Comparison of ENCODE assay signal across 14 mouse cellular contexts in genomic region chr8:44996493-44996892, GRCm38 (mm10).
A peak's percentile ranks its signal among the peaks of the same experiment; 100 is the strongest.
DNase-seq lines count a peak whose midpoint lies in the region; ATAC-seq and TF ChIP-seq lines count a peak whose summit lies in the region.
"Had no signal": no experiment of that assay in that cellular context is flagged by ENCODE, and none has a peak within 500 bp of the region (broad histone marks: within the 10 kb centered on the region; RNA-seq: fewer than 3 reads in every experiment).

No protein-coding gene starts in this region.

- H3K4me1 ChIP-seq in heart, embryonic 16.5 days (ENCODE audit: control insufficient read depth, insufficient read depth, low read length), result peaks cover 59% of the 10 kb centered on the region
- H3K4me1 ChIP-seq in lung, embryonic 16.5 days (replicated peaks; ENCODE audit: control insufficient read depth, insufficient read depth, low read length), result peaks cover 32% of the 10 kb centered on the region
- H3K4me1 ChIP-seq in embryonic fibroblast, embryonic 13.5 days (ENCODE audit: control insufficient read depth, insufficient read depth, low read length), result peaks cover 25% of the 10 kb centered on the region
- peaks cover 58% of the 10 kb centered on the region for H3K4me1 ChIP-seq in stomach, embryonic 16.5 days (ENCODE audit: control insufficient read depth, insufficient read depth, low read length)

- H3K4me2 ChIP-seq in heart, embryonic 16.5 days (ENCODE audit: low read depth, low read length), result no peak overlapping the region
- H3K4me2 ChIP-seq in lung, embryonic 16.5 days (ENCODE audit: low read depth, low read length), result no peak overlapping the region
- H3K4me2 ChIP-seq in stomach, embryonic 16.5 days (ENCODE audit: low read depth, low read length), result no peak overlapping the region
- H3K4me2 ChIP-seq: hindbrain, embryonic 15.5 days; midbrain, embryonic 15.5 days; neural tube, embryonic 15.5 days had no signal

- no peak for TF ChIP-seq CTCF in embryonic fibroblast, embryonic 13.5 days (IDR thresholded peaks at IDR 0.05; ENCODE audit: borderline replicate concordance, insufficient read depth, low read length)

- no peak for ATAC-seq in heart, embryonic 16.5 days (replicated peaks; ENCODE audit: extremely low read depth, insufficient read depth, low FRiP score)
- peak; percentile 29; the same call in 1 of the 2 replicates for ATAC-seq in lung, embryonic 16.5 days (ENCODE audit: low read depth)
- no peak for ATAC-seq in stomach, embryonic 16.5 days (ENCODE audit: insufficient read depth, low FRiP score)
- ATAC-seq: midbrain, embryonic 15.5 days had no signal

- H3K36me3 ChIP-seq in heart, embryonic 16.5 days (ENCODE audit: control insufficient read depth, insufficient read depth), result peaks cover 2% of the 10 kb centered on the region; the same call in 1 of the 2 replicates
- no peaks in the 10 kb centered on the region for H3K36me3 ChIP-seq in lung, embryonic 16.5 days (ENCODE audit: control insufficient read depth, insufficient read depth, low read length)
- H3K36me3 ChIP-seq in stomach, embryonic 16.5 days (ENCODE audit: control insufficient read depth, insufficient read depth, low read length), result no peaks in the 10 kb centered on the region
- H3K36me3 ChIP-seq: hindbrain, embryonic 15.5 days; midbrain, embryonic 15.5 days; neural tube, embryonic 15.5 days had no signal

- H3K27me3 ChIP-seq in heart, embryonic 16.5 days (ENCODE audit: control insufficient read depth, insufficient read depth, low read length), result no peaks in the 10 kb centered on the region; the same call in 1 of the 2 replicates
- no peaks in the 10 kb centered on the region for H3K27me3 ChIP-seq in lung, embryonic 16.5 days (ENCODE audit: control insufficient read depth, insufficient read depth, low read depth, low read length)
- H3K27me3 ChIP-seq in stomach, embryonic 16.5 days (ENCODE audit: control insufficient read depth, insufficient read depth, low read length), result no peaks in the 10 kb centered on the region
- H3K27me3 ChIP-seq: hindbrain, embryonic 15.5 days; midbrain, embryonic 15.5 days; neural tube, embryonic 15.5 days had no signal

- 0 out of 2 replicates have a peak overlapping the region, but pooled peaks have one; percentile 19 for H3K27ac ChIP-seq in heart, embryonic 16.5 days (ENCODE audit: low read length)
- H3K27ac ChIP-seq in lung, embryonic 16.5 days (ENCODE audit: low read length), result no peak overlapping the region
- H3K27ac ChIP-seq in embryonic fibroblast, embryonic 13.5 days (ENCODE audit: insufficient read depth, low read length), result peak overlapping the region; percentile 69
- peak overlapping the region; percentile 64 for H3K27ac ChIP-seq in stomach, embryonic 16.5 days (ENCODE audit: low read length)
- H3K27ac ChIP-seq: hindbrain, embryonic 15.5 days; midbrain, embryonic 15.5 days; neural tube, embryonic 15.5 days had no signal

- no peak overlapping the region for H3K4me3 ChIP-seq in heart, embryonic 16.5 days (ENCODE audit: low read length)
- H3K4me3 ChIP-seq in lung, embryonic 16.5 days (ENCODE audit: low read length), result no peak overlapping the region
- H3K4me3 ChIP-seq in embryonic fibroblast, embryonic 13.5 days (ENCODE audit: insufficient read depth, low read length), result no peak overlapping the region
- no peak overlapping the region for H3K4me3 ChIP-seq in stomach, embryonic 16.5 days (replicated peaks; ENCODE audit: low read length)
- H3K4me3 ChIP-seq: hindbrain, embryonic 15.5 days; midbrain, embryonic 15.5 days; neural tube, embryonic 15.5 days had no signal

- no peaks in the 10 kb centered on the region for H3K9me3 ChIP-seq in heart, embryonic 16.5 days (replicated peaks; ENCODE audit: control insufficient read depth, low read length)
- H3K9me3 ChIP-seq in lung, embryonic 16.5 days (ENCODE audit: control insufficient read depth, low read length), result no peaks in the 10 kb centered on the region
- H3K9me3 ChIP-seq in stomach, embryonic 16.5 days (replicated peaks; ENCODE audit: control insufficient read depth, low read length), result no peaks in the 10 kb centered on the region
- H3K9me3 ChIP-seq: hindbrain, embryonic 15.5 days; midbrain, embryonic 15.5 days; neural tube, embryonic 15.5 days had no signal

- TF ChIP-seq POLR2A in embryonic fibroblast, embryonic 13.5 days (IDR thresholded peaks at IDR 0.05; ENCODE audit: low read depth, low read length), result no peak

- WGBS in heart, embryonic 16.5 days, result 58% methylated on average over 3 of the region's 3 CpGs
- WGBS in lung, embryonic 16.5 days, result 42% methylated on average over 3 of the region's 3 CpGs
- WGBS in stomach, embryonic 16.5 days, result 35% methylated on average over 3 of the region's 3 CpGs

- intact Hi-C loops in left cerebral cortex, postnatal 25 days (cut with DNase I), result no loop called here
- intact Hi-C loops in gastrocnemius, postnatal 14 days (cut with DNase I; ENCODE audit: low total_unique reads), result loop anchor here (10.0 kb wide), 1 partner anchor 52 kb away; no protein-coding TSS in a partner anchor

- peak overlapping the region; percentile 30; the same call in 1 of the 2 replicates for H3K9ac ChIP-seq in heart, embryonic 16.5 days (ENCODE audit: low read length)
- no peak overlapping the region for H3K9ac ChIP-seq in lung, embryonic 16.5 days (ENCODE audit: low read length)
- H3K9ac ChIP-seq in stomach, embryonic 16.5 days (ENCODE audit: low read length), result no peak overlapping the region
- H3K9ac ChIP-seq: hindbrain, embryonic 15.5 days; midbrain, embryonic 15.5 days; neural tube, embryonic 15.5 days had no signal

- DNase-seq in heart, adult 18-20 months, result no peak
- no peak for DNase-seq in lung, postnatal 10 days
- no peak for DNase-seq in left cerebral cortex, postnatal 25 days (ENCODE audit: low spot score in 2 of 2)
- DNase-seq in gastrocnemius, postnatal 14 days, result no peak
- DNase-seq: adrenal gland, postnatal 14 days; lung, postnatal 4 days; right cerebral cortex, postnatal 14 days had no signal
